Mouse (Mus musculus): ENCODE data around the gene Gm21761. TPM values are rescaled to one million over a fixed set of nuclear protein-coding genes. Genes with fewer than 3 reads are reported as not detected.
"Not testable (repeated sequence)": the region's sequence is repeated elsewhere in the genome, so short reads cannot be mapped to it uniquely, and the experiment has no call there.

The Gm21761 gene
- polyA plus RNA-seq, 1 experiment from 2014 or later, result not detected

- ATAC-seq; H3K27ac ChIP-seq (ENCODE audit: low read depth, low read length); H3K4me2 ChIP-seq (ENCODE audit: low read length); H3K4me3 ChIP-seq (ENCODE audit: low read length); H3K36me3 ChIP-seq (ENCODE audit: control insufficient read depth, insufficient read depth, low read length); H3K27me3 ChIP-seq (replicated peaks; ENCODE audit: control insufficient read depth, insufficient read depth, low read length); H3K4me1 ChIP-seq (ENCODE audit: control insufficient read depth, insufficient read depth, low read depth, low read length); H3K9ac ChIP-seq (ENCODE audit: low read depth, low read length); H3K9me3 ChIP-seq (ENCODE audit: control insufficient read depth, low read length): not testable (repeated sequence)
- 80% methylated on average over 2 of the region's 3 CpGs for WGBS
Measured at GRCm38 (mm10) chr13:119924597-119925340, 4.3 kb downstream of the Gm21761 start.

DNA sequence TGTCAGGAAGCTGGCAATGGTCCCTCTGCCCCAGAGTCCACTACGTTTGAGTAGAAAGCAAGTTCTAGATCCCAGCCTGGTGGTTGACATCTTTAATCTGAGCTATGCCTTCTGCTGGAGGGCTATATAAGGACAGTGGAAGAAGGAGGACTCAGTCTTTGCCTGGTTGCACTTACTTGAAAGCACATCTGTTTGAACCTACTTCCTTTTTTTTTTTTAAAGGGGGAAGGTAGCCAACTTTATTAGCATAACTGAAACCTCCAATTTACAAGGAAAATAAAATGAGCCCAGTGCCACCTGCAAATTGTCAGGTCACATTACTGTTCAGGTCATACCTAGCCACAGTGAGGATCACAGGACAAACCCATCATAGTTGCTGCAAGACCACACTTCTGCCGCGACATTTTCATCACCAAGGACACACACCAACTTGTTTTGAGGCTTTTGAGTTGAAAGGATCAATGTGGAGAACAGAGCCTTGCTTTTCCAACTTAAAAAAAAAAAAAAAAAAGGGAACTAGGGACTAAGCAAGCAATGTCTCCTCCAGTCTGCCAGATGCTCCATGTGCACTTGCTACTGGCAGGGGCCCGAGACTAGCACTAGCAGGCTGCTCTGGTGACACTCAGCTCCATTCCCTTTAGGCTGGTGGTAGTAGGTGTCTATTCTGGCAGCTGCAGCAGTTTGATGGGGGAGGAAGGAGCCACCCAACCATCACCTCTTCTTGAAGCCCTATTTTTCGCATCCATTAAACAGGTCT, 11.9 kb downstream of the Gm21761 start:
- H3K9ac ChIP-seq (ENCODE audit: low read depth, low read length); H3K27me3 ChIP-seq (replicated peaks; ENCODE audit: control insufficient read depth, insufficient read depth, low read length); H3K4me3 ChIP-seq (ENCODE audit: low read length); H3K4me2 ChIP-seq (ENCODE audit: low read length); H3K27ac ChIP-seq (ENCODE audit: low read depth, low read length); ATAC-seq; H3K4me1 ChIP-seq (ENCODE audit: control insufficient read depth, insufficient read depth, low read depth, low read length); H3K36me3 ChIP-seq (ENCODE audit: control insufficient read depth, insufficient read depth, low read length); H3K9me3 ChIP-seq (ENCODE audit: control insufficient read depth, low read length): not testable (repeated sequence)
- WGBS, result 82% methylated on average over 4 of the region's 5 CpGs

DNA sequence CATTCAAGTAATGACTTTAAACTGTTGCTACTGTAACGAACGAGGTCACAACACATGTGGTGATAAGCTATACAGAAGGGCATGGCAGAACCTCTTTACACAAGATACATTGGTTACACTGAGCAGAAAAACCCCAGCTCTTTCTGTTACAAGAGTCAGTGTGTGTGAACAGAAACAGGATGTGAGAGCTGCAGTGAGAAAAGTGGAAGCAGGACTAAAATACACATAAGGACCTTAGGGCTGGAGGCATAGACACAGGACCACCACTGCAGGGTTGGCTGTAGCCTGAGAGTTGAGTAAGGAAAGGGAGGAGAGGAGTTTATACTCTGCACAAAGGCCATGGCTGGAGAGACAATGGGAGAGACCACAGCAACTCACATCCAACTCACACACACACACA, 12.6 kb downstream of the Gm21761 start:
- WGBS, result 81% methylated on average over 2 of the region's 2 CpGs
- H3K4me3 ChIP-seq (ENCODE audit: low read length); H3K36me3 ChIP-seq (ENCODE audit: control insufficient read depth, insufficient read depth, low read length); H3K4me2 ChIP-seq (ENCODE audit: low read length); H3K27me3 ChIP-seq (replicated peaks; ENCODE audit: control insufficient read depth, insufficient read depth, low read length); ATAC-seq; H3K9ac ChIP-seq (ENCODE audit: low read depth, low read length); H3K4me1 ChIP-seq (ENCODE audit: control insufficient read depth, insufficient read depth, low read depth, low read length); H3K9me3 ChIP-seq (ENCODE audit: control insufficient read depth, low read length); H3K27ac ChIP-seq (ENCODE audit: low read depth, low read length): not testable (repeated sequence)

DNA sequence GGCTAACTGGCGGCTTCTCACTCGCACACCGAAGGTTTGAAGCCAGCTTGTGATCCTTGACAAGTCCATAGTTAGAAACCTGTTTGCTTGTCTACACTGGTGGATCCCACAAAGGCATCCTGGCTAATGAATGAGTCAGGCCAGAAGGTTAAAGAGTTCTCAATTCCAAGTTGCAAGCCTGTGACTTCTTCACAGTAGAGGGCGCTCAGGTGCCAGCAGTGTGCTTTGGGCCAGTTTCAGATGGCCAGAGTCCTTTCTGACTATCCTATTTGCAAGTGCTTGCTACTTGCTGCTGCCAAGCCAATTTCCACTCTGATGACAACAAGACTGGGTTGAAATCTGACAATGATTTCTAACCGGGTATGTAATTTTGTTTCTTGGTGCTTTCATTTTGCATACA, 30.5 kb downstream of the Gm21761 start:
- H3K9ac ChIP-seq (ENCODE audit: low read depth, low read length); H3K27ac ChIP-seq (ENCODE audit: low read depth, low read length); H3K4me1 ChIP-seq (ENCODE audit: control insufficient read depth, insufficient read depth, low read depth, low read length); ATAC-seq; H3K4me3 ChIP-seq (ENCODE audit: low read length); H3K27me3 ChIP-seq (replicated peaks; ENCODE audit: control insufficient read depth, insufficient read depth, low read length); H3K4me2 ChIP-seq (ENCODE audit: low read length); H3K36me3 ChIP-seq (ENCODE audit: control insufficient read depth, insufficient read depth, low read length); H3K9me3 ChIP-seq (ENCODE audit: control insufficient read depth, low read length): not testable (repeated sequence)
- WGBS, result 59% methylated on average over 4 of the region's 5 CpGs

DNA sequence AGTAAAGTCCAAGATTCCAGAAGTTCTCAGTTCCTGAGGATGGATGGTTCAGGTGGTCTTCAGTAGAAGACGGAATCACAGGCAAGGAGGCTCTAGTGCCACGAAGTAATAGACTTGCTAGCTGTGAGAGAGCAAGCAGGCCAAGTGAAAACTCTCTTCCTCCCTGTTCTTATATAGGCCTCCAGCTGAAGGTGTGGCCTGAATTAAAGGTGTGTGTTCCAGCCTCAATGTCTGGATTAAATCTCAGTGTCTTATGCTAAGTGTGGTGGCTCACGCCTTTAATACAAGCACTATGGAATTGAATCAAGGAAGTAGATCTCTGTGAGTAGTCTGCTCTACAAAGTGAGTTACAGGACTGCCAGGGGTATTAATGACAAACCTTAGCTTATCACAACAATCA, 34.4 kb downstream of the Gm21761 start, which contains the start of gene Tcstv1:
Gene Tcstv1, minus strand, starts transcription at position 101 of the 400 bp plus-strand sequence.
- WGBS, result 80% methylated on average over 3 of the region's 3 CpGs
- not testable (repeated sequence) for H3K36me3 ChIP-seq (ENCODE audit: control insufficient read depth, insufficient read depth, low read length); H3K4me1 ChIP-seq (ENCODE audit: control insufficient read depth, insufficient read depth, low read depth, low read length); H3K4me2 ChIP-seq (ENCODE audit: low read length); H3K9me3 ChIP-seq (ENCODE audit: control insufficient read depth, low read length); H3K9ac ChIP-seq (ENCODE audit: low read depth, low read length); H3K27me3 ChIP-seq (replicated peaks; ENCODE audit: control insufficient read depth, insufficient read depth, low read length); ATAC-seq; H3K27ac ChIP-seq (ENCODE audit: low read depth, low read length); H3K4me3 ChIP-seq (ENCODE audit: low read length)

DNA sequence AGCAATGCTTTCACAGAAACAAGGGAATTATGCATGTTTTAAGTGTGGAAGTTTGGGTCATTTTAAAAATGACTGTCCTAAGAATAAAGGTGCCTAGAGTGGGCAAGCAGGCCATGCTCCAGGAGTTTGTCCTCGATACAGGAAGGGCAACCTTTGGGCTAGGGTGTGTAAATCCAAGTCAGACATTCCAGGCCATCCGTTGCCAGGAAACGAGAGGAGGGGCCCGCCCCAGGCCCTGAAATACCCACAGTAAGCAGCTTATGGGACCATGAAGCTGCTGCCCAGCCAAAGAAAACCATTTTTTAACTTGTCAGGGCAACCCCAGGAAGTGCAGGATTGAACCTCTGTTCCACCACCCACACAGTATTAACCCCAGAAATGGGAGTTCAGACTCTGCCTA, 42.2 kb downstream of the Gm21761 start:
- not testable (repeated sequence) for H3K36me3 ChIP-seq (ENCODE audit: control insufficient read depth, insufficient read depth, low read length); H3K9me3 ChIP-seq (ENCODE audit: control insufficient read depth, low read length); ATAC-seq; H3K4me3 ChIP-seq (ENCODE audit: low read length); H3K27me3 ChIP-seq (replicated peaks; ENCODE audit: control insufficient read depth, insufficient read depth, low read length); H3K27ac ChIP-seq (ENCODE audit: low read depth, low read length); H3K4me1 ChIP-seq (ENCODE audit: control insufficient read depth, insufficient read depth, low read depth, low read length); H3K9ac ChIP-seq (ENCODE audit: low read depth, low read length); H3K4me2 ChIP-seq (ENCODE audit: low read length)
- 42% methylated on average over 4 of the region's 4 CpGs for WGBS

DNA sequence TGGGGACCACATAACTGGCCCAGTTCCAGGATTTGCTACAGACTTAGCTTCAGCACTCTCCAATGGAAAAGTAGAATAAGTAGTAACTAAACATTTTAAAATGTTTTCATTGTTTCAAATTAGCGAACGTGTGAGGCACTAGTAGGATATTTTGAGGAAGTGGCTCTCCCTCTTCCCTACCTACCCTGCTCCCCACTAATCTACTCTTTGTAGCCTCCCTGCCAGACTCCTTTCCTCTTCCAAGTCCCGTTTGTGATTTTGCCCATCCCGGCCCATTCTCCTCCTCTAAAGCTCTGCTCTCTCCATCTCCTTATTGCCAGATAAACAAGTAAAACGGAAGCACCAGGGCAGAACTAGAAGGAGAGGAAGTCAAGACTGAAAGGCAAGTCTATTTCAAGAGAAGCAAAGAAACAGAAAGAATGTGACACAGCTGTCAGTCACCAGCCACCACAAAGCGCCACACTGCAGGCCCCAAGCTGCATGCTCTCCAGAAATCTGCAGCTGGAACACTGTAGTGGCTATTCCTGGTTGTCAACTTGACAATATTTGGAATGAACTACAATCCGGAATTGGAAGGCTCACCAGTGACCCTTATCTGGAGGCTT, 64.6 kb downstream of the Gm21761 start:
- not testable (repeated sequence) for H3K27me3 ChIP-seq (replicated peaks; ENCODE audit: control insufficient read depth, insufficient read depth, low read length); H3K27ac ChIP-seq (ENCODE audit: low read depth, low read length); H3K36me3 ChIP-seq (ENCODE audit: control insufficient read depth, insufficient read depth, low read length); H3K9ac ChIP-seq (ENCODE audit: low read depth, low read length); H3K4me1 ChIP-seq (ENCODE audit: control insufficient read depth, insufficient read depth, low read depth, low read length); ATAC-seq; H3K9me3 ChIP-seq (ENCODE audit: control insufficient read depth, low read length); H3K4me3 ChIP-seq (ENCODE audit: low read length); H3K4me2 ChIP-seq (ENCODE audit: low read length)
- WGBS, result 88% methylated on average over 5 of the region's 7 CpGs

DNA sequence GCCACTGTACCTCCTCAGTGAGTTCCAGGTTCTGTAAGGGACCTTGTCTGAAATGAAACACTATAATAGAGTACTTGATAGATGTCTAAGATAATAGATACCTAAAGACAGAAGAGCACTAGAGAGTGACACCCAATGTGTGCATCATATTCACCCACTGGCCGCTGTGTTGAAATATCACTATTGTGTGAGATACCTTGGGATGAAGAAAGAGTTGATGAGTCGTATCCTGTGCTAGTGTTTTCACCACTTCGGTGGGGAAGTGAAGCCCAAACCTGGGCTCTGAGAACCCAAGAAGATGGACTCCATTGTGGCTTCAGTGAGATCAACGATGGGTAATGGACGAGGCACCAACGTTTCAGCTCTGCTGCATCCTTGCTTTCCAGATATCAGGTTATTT, 66.7 kb downstream of the Gm21761 start:
- H3K4me1 ChIP-seq (ENCODE audit: control insufficient read depth, insufficient read depth, low read depth, low read length); H3K27me3 ChIP-seq (replicated peaks; ENCODE audit: control insufficient read depth, insufficient read depth, low read length); H3K4me3 ChIP-seq (ENCODE audit: low read length); H3K9me3 ChIP-seq (ENCODE audit: control insufficient read depth, low read length); H3K27ac ChIP-seq (ENCODE audit: low read depth, low read length); H3K4me2 ChIP-seq (ENCODE audit: low read length); ATAC-seq; H3K36me3 ChIP-seq (ENCODE audit: control insufficient read depth, insufficient read depth, low read length); H3K9ac ChIP-seq (ENCODE audit: low read depth, low read length): not testable (repeated sequence)
- no CpG with 5 or more reads among the region's 6 CpGs for WGBS
